Mouse (Mus musculus) R1 (cell line): ENCODE data around the gene Chrnb1.
A peak's percentile ranks its signal among the peaks of the same experiment; 100 is the strongest.

ENCODE experiments used
- DNase-seq: peaks from one replicate; pipeline ENCODE4 v3.0.0-alpha.2; 2018; ENCODE audit warnings: low read depth, low spot score

Chrnb1 gene

DNA sequence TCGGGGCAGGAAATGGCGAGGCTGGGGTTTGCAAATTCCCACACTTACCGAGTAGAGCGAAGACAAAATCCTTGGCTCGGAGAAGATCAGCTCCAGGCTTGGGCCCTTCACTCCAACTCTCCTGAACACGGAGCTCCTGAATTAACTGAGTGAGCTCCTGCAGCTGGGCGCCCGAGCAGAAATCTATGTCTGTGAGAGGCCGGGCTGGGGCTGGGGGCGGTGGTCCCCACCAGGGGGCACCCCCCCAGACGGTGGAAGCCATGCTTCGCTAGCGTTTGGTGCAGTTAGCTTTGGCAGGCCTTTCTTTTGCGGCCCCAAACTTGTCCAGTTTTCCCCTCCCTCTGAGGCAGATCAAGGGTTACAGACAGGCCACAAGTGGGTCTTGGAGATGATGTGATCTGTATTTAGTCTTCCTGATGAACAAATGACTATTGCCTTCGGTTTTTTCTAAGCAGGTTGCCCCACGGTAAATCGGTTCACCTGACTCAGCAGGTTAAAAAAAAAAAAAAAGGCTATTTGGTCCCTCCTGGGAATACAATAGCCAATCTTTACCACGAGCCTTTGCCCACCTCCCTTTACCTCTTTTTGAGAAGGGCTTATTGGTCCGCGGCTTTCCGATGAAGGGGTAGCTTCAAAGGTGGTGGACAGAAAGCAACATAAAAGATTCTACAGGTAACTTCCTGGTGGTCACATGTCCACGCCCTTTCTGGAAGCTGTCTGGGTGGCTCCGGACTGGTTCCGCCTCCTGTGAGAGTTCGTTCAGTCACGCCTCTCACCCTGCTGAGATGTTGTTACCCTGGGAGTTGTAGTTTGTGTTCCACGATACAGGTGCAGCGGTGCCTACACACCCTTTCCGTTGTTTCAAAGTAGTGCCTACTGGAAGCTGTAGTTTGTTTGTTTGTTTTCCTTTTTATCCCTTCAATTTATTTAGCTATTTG, 9.5 kb upstream of the Chrnb1 start, which contains the start of gene Tmem102:
TSS of gene Tmem102 (minus strand) at position 653 of the 938 bp plus-strand sequence.
- DNase-seq, result peak; percentile 88

DNA sequence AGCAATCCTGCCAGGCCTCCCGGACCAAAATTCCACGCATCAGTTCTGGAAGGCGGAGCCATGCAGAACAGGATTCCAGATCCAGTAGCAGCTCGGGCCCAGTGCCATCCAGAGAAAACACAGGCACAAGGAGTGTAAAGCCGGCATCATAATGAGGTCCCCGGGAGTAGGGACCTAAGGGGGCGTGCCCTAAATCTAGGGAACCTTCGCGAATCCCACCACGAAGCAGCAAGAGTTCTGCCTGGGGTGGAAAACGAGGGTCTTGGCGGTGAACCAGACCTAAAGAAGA, 8.9 kb upstream of the Chrnb1 start:
- DNase-seq, result peak; percentile 31

DNA sequence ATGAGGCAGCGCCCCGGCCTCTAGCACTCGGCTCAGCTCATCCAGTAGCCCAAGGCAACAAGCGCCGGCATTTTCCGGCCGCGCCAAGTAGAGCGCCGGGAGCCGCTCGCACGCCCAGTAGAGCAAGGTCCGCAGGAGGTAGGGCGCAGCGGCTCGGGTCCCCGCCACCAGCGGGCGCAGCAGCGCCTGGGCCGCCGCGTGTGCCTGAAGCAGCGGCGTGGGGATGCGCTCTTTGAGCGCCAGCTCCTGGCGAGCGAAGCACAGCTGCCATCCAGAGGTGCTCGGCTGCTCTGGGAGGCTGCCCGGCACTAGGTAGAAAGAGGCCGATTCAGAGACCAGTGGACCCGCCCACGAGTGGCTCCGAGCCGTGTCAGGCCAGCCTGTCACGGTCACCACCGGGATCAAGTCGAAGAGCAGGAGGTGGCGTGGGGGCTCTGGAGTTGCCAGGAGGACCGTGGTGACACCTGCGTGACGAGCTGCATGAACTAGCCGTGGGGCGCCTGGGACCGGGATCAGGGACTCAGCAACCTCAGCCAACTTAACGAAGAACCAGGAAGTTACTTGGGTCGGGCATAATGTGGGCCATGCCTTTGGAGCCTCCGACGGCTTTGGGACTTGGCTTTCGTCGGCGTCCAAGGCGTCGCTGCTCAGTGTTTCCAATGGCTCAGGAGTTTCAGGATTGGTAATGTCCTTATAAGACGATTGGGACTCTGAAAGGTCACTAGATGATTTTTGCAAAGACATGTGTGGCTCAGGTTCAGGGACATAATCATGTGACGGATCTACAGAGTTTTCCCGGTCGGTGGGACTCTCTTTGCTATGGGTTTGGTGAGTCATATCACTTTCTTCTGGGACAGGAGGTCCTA, 8.3 kb upstream of the Chrnb1 start:
- peak; percentile 63 for DNase-seq

DNA sequence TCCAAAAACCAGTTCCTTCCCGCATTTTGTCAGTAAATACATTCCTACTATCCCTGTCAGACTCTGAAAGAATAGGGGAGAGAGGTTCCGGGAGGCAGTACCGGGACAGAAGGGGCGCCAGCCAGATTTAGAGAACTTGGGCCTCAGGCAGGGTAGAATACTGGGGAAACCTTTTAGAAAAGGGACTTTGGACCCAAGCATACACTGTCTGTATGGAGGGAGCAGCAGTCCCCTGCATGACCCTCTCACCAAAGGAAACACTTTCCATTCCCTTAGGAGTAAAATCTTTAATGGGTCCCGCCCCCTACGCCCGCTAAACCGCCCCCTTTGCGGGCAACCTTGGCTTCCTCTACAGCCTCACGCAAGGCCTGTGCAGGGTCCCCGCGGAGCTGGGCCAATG, 7.6 kb upstream of the Chrnb1 start:
- no peak for DNase-seq

DNA sequence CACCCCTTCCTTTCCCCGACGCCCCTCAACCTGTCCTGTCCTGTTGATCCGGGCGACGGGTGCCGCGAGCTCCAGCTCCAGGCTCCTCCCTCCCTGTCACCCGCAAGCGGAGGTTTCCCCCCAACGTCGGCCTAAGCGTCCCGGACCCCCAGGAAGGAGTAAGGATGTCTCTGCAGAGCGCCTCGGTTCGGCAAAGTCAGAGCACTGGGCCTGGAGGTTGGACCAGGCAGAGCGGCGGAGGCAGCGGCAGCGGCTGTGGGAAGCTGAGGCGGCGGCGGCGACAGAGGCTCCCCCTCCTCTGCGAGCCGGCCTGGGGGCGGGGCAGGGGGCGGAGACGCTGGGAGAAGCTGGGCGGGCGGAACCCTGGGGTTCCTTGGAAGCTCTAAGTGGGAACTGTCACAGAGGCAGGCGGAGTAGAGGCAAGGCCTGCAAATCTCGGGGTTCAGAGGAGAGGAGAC, 6.9 kb upstream of the Chrnb1 start:
- DNase-seq, result peak; percentile 87

DNA sequence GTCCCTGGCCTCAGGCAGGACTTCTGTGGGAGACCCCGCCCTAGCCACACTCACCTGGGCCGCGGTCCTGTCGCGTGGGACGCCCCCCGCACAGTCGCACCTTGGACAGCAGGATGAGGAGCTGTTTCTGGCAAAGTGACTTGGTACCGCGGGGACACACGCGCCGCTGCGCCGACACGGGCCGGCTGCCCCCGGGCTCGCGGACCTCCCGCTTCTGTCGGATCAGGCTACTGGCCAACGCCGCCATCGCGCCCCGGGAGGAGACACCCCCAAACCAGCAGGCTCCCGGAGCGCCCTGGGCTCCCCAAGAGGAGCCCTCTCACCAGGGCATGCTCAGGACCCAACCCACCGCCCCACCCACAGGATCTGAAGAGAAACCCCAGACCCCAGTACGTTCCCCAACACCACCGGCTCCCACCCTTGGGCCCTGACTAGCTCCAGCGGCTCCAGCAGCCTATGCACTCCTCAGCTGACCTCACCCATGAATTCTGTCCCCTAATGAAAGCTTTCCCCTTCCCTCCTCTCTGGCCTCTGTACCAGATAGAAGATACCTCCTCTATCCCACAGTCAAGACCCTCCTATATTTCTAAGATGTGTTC, 5.7 kb upstream of the Chrnb1 start, which contains the start of gene Fgf11:
TSS of gene Fgf11 (minus strand) at position 479 of the 599 bp plus-strand sequence.
- DNase-seq, result no peak

DNA sequence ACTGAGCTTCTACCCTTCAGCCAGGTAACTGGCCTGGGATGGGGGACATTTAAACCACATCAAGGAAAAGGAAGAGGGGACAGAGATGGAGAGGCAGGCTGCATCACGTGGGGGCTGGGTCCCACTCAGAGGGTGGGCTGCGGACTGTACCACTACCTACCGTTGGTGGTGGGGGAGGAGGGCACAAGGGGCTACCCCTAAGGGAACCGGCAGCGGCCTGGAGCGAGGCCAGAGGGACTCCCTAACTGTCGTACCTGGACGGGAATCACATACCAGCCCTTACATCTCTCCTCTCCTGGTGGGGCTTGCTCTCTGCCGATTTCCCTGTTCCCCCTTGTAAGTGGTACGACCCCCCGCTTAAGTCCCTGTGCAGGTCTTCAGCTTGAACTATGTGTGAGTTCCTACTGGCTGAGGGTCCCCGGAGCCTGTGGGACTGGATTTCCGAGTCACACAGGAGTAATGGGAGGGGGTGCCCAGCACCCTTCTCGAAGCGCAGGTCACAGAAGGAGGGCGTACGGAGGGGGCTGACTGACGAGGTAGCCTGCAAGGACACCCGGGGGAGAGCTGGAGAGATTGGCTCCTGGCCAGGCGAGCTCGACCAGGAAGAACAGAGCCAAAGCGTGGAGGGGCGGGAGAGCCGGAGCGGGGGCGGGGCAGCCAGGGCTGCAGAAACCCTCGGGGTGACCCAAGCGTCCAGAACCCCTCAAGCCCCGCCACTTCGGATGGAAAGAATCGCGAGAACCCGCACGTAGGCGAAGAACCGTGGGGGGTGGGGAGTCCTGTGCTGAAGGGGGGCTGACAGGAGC, 4.9 kb upstream of the Chrnb1 start:
- DNase-seq, result peak; percentile 89

DNA sequence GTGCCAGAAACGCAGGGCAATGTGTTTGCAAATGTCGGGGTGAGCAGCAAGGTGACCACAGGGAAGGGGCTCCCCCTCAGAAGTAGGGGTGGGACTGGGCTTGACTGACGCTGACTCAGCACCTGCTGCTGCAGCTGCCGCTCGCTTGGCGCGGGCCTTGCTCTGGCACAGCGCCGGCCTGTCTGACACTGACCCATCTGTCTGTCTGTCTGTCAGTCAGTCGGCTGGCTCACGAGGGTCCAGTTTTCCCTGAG, 4.3 kb upstream of the Chrnb1 start:
- DNase-seq, result no peak

DNA sequence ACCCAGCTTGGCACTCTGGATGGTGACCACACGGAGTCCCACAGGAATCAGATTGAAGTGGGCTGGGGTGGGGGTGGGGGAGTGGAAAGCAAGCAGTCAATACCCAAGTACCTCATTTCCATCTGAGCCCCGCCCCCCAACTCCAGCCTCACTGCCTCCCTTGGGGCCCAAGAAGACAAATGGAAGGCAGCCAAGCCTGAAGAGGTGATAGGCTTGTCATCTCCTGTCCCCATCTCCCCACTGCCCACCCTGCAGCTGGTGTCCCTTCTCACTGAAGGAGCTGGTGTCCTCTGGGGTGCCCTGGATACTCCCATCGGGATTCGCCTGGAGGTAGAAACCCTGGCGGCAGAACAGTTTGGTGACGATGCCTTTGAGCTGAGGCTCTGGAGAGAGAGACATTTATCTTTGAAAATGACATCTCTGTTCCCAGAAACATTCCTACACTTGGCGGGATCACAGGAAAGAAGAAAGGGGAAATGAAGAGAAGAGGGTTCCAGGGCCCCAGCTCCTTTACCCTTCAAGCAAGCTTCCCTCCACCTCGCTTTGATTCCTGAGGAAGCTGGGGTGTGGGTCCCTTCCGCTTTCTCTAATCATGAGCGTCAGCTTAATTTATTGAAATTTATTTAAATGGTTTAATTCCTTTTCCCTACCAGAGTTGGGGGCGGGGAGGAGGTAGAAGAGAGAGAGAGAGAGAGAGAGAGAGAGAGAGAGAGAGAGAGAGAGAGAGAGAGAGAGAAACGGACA, 3.8 kb upstream of the Chrnb1 start:
- DNase-seq, result peak; percentile 68

DNA sequence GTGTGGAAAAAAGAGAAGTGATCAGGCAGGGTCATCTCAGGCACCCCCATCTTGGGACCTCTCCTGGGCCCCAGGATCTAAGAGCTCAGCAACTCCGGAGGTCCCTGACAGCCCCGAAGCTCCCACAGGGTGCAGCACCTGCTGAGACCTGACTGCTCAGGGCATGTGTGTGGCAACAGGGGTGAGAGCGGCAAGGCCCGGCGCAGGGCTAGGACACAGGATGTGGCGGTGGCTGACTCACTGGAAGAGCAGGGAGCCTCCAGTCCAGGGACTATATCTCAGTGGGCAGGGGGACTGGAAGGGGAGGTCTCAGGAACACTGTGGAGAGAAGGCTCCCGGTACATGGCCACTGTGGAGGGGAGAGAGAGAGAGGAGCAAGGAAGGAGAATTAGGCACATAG, 2.2 kb upstream of the Chrnb1 start:
- no peak for DNase-seq

DNA sequence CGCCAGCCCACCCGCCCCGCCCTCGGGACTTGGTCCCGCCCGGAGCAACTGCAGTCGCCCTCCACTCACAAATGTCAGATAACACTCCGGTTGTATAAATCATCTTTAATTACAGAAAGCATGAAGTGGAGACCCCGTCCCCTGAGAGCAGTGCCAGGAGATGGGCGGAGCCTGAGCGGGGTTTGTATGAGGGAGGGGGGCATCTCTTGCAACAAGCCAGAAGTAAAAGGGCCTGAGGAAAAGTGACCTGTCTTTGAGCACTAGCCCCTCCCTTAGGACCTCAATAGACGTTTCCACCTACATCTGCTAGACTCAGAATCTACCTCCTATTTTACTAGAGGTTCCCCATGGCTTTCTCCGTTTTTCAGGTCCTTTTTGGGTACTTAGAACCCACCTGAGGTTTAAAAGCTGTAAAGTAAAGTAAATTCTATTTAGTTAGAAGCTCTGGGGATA, 266 bp upstream of the Chrnb1 start:
- no peak for DNase-seq

DNA sequence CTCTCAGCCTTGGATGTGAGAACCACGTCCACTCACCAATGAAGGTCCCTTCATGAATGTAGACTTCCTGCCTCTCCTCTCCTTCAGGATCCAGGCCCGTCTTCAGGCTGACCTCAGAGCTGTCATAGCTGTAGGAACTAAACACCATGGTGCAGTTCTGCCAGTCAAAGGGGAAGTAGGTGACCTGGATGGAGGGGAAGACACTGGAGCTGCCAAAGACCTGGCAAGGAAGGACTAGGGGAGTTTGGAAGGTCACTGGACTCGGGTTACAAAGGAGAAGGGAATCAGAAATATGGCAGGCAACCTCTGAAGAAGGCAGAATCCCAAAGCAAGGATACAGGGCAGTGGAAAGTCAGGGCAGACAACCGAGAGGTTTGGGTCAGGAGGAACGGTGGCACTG, 2.3 kb downstream of the Chrnb1 start:
- no peak for DNase-seq

DNA sequence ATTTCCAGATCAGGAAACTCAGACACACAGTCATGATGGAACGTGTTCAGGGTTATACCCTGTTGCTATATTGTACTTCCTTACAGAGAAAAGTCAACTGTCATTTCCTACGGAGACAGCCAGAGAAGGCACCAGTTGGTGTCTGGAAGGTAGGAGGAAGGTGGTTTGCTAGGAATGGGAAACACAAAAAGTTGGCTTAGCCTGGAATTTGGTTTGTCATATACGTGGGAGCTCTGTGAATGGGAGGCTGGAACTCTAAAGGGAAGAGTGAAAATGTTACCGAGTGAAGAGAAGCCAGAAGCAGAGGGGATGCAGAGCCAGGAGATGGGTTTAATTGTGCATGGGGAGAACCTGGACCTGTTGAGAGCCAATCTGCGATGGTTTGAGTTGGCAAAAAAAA, 4.3 kb downstream of the Chrnb1 start:
- DNase-seq, result no peak

DNA sequence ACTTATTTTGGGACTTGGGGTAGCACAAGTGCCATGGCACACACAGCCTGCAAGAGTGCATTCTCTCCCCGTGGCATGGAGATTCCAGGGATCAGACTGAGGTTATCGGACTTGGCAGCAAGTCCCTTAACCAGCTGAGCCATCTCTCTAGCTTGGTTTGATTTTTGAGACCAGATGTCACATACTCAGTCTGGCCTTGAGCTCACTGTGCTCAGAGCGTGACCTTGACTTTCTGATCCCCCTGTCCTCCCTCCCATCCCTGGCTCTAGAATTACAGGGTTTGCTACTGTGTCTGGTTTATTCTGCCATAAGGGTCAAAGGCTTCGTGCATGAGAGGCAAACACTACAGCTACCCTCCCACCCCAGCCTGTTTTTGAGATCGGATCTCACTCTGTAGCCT, 6.3 kb downstream of the Chrnb1 start:
- no peak for DNase-seq

DNA sequence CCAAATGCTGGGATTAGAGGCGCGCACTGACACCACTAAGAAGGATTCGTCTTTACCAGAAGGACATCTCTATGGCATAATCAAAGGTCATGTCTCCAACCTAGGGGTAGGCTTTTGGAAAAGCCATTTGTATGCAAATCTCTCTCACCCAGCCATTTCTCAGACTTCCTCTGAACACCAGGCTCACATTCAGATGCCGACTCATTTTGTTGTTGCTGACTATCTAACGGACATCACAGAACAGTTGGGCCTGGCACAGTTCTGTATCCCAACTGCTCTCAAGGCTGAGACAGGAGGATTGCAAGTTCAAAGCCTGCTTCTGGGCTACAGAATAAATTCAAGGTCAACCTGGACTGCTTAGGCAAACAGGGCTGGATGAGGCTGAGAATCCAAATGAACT, 8.4 kb downstream of the Chrnb1 start:
- DNase-seq, result peak; percentile 59

DNA sequence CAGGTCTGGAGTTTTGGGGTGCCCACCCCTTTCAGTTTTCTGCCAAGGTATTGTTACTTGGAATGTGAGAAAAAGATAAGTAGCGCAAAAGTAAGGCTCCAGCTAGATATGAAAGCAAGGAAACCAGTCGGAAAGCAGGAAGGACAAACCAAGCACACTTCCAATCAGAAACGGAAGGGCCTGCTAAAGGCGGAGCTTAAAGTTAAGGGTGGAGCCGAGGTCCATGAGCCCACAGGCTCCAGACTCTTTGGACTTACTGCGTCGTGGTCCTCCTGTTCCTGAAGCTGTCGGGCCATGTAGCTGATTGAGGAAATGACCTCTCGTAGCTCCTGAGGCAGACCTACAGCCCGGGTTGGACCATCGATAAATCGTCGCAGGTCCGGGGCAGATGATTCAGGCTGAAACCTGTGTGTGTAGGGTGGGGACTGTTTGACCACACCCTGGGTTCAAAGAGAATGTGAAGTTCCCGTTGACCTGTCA, 10.9 kb downstream of the Chrnb1 start:
- DNase-seq, result peak; percentile 85

DNA sequence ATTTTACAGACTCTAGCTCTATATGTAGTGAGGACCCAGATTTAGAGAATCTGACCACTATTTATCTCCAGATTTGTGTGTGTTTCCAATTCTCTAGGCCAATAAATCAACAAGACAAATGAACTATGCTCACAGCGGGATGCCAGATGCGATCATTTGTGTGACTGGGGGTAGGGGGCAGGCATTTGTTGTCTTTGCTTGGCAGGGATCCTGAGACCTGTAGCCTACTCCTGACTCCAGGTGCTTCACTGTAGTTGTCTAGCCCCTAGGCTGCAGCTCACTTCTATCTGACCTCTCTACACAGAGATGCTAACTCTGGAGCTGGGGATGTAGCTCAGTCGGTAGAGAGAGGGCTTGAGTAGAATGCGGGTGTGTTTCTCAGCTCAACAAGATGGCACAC, 13.9 kb downstream of the Chrnb1 start:
- DNase-seq, result peak; percentile 87

DNA sequence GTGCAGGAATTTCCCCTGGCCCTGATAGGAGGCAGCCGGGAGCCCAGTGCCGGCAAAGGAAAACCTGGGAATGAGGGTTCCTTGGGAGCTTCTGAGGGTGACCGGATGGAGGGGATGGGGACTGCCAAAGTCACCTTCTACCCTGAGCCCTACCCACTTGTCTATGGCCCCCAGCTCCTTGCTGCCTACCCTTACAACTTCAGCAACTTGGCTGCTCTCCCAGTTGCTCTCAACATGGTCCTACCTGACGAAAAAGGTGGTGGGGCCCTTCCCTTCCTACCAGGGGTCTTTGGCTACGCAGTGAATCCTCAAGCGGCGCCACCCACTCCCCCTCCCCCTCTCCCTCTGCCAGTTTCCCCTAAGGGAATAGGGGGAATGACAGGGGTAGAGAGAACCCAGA, 16.8 kb downstream of the Chrnb1 start:
- no peak for DNase-seq

DNA sequence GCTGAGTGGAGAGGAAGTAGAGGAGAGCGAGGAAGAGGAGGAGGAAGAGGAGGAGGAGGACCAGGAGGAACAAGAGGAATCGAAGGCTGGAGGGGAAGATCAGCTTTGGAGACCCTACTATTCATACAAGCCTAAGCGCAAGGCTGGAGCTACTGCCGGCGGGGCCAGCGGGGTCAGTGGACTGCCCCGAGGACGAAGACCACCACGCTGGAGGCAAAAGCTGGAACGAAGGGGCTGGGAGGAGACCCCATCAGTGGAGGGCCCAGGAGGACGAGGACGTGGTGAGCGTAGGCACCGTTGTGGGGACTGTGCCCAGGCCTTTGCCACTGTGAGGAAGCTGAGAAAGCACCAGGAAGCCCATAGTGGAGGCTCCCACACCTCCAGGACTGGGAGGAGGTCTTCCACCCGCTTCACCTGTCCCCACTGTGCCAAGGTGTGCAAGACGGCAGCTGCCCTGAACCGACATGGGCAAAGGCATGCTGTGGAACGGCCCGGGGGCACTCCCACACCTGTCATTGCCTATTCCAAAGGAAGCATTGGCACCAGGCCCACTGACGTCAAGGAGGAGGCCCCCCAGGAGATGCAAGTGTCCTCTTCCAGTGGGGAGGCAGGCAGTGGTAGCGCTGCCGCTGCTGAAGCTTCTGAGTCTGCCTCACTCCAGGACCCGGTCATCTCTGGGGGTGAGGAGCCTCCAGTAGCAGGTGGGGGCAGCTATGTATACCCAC, 17.3 kb downstream of the Chrnb1 start:
- DNase-seq, result no peak
